16 mouse cellular contexts compared by ENCODE assay signal in genomic region chr8:123033431-123033830, GRCm38 (mm10). TPM values are rescaled to one million over a fixed set of nuclear protein-coding genes. Genes with fewer than 3 reads are reported as not detected.
A peak's percentile ranks its signal among the peaks of the same experiment; 100 is the strongest.
DNase-seq lines count a peak whose midpoint lies in the region; ATAC-seq and TF ChIP-seq lines count a peak whose summit lies in the region.
"Had no signal": no experiment of that assay in that cellular context is flagged by ENCODE, and none has a peak within 500 bp of the region (broad histone marks: within the 10 kb centered on the region; RNA-seq: fewer than 3 reads in every experiment).

No protein-coding gene starts in this region.

- H3K9ac ChIP-seq in kidney, embryonic 16.5 days (replicated peaks; ENCODE audit: low read length): no peak overlapping the region
- H3K9ac ChIP-seq in ES-Bruce4 (ENCODE audit: low read depth, poor library complexity, severe bottlenecking): no peak overlapping the region
- H3K9ac ChIP-seq: forebrain, embryonic 13.5 days; intestine, embryonic 15.5 days had no signal

- no peak for ATAC-seq in kidney, embryonic 16.5 days (ENCODE audit: low FRiP score, low TSS enrichment)
- ATAC-seq: forebrain, embryonic 13.5 days; intestine, embryonic 15.5 days; lung, postnatal 0 days had no signal

- H3K36me3 ChIP-seq in kidney, adult 2 months (ENCODE audit: control insufficient read depth, insufficient read depth, low read length): no peaks in the 10 kb centered on the region
- no peaks in the 10 kb centered on the region for H3K36me3 ChIP-seq in kidney, embryonic 16.5 days (ENCODE audit: insufficient read depth, low read length)
- 0 out of 2 replicates have a peak, but pooled peaks cover 13% of the 10 kb centered on the region for H3K36me3 ChIP-seq in ES-Bruce4 (ENCODE audit: control insufficient read depth, insufficient read depth, low read length, poor library complexity, severe bottlenecking)
- no peaks in the 10 kb centered on the region for H3K36me3 ChIP-seq in macrophage (ENCODE audit: inconsistent target)
- H3K36me3 ChIP-seq: heart, embryonic 10.5 days; intestine, embryonic 15.5 days had no signal

- no peak for TF ChIP-seq CTCF in kidney, adult 2 months (conservative IDR thresholded peaks at IDR 0.05; ENCODE audit: insufficient read depth, insufficient read length, low read depth, low read length)
- no peak for TF ChIP-seq CTCF in ES-Bruce4 (IDR thresholded peaks at IDR 0.05; ENCODE audit: low read depth, low read length)

- no peaks in the 10 kb centered on the region for H3K27me3 ChIP-seq in kidney, adult 2 months (replicated peaks; ENCODE audit: control insufficient read depth, insufficient read depth, low read length)
- H3K27me3 ChIP-seq in kidney, embryonic 16.5 days (ENCODE audit: insufficient read depth, low read length): no peaks in the 10 kb centered on the region
- H3K27me3 ChIP-seq in ES-Bruce4 (ENCODE audit: control insufficient read depth, insufficient read depth, low read length, poor library complexity, severe bottlenecking): no peaks in the 10 kb centered on the region
- H3K27me3 ChIP-seq: forebrain, embryonic 13.5 days; intestine, embryonic 15.5 days had no signal

- TF ChIP-seq EP300 in ES-Bruce4 (IDR thresholded peaks at IDR 0.05; ENCODE audit: insufficient read depth, low read depth, low read length): no peak

- H3K27ac ChIP-seq in kidney, adult 2 months (ENCODE audit: insufficient read depth, low read depth, low read length): 0 out of 2 replicates have a peak overlapping the region, but pooled peaks have one; percentile 14
- no peak overlapping the region for H3K27ac ChIP-seq in kidney, embryonic 16.5 days (ENCODE audit: low read length)
- 0 out of 2 replicates have a peak overlapping the region, but pooled peaks have one; percentile 24 for H3K27ac ChIP-seq in ES-Bruce4 (ENCODE audit: insufficient read depth, low read length)
- peak overlapping the region; percentile 67 for H3K27ac ChIP-seq in macrophage
- H3K27ac ChIP-seq: forebrain, embryonic 13.5 days; heart, embryonic 10.5 days; intestine, embryonic 15.5 days had no signal

- H3K4me3 ChIP-seq in kidney, adult 2 months (ENCODE audit: insufficient read depth, low read depth, low read length): no peak overlapping the region
- H3K4me3 ChIP-seq in kidney, embryonic 16.5 days (ENCODE audit: low read length): no peak overlapping the region
- H3K4me3 ChIP-seq in ES-Bruce4 (ENCODE audit: low read depth, low read length): no peak overlapping the region
- H3K4me3 ChIP-seq in macrophage (ENCODE audit: inconsistent target): no peak overlapping the region
- H3K4me3 ChIP-seq: forebrain, embryonic 13.5 days; heart, embryonic 10.5 days; intestine, embryonic 15.5 days had no signal

- H3K4me2 ChIP-seq in kidney, embryonic 16.5 days (replicated peaks; ENCODE audit: low read depth, low read length): no peak overlapping the region
- H3K4me2 ChIP-seq: forebrain, embryonic 13.5 days; intestine, embryonic 15.5 days; midbrain, embryonic 11.5 days had no signal

- no peak for DNase-seq in kidney, adult 2 months
- peak; percentile 71 for DNase-seq in induced T-regulatory cell, adult 2 months (ENCODE audit: low read depth)
- no peak for DNase-seq in lung, postnatal 36 days
- no peak for DNase-seq in layer of hippocampus, adult 9-10 months (ENCODE audit: low spot score)
- DNase-seq in kidney, adult 8-10 months: no peak
- DNase-seq: adrenal gland, postnatal 10 days; cerebellum, adult 9-11 months; kidney, postnatal 14 days had no signal

- H3K4me1 ChIP-seq in kidney, adult 2 months (ENCODE audit: control insufficient read depth, insufficient read depth, low read length): peaks cover 17% of the 10 kb centered on the region; the same call in 1 of the 2 replicates
- H3K4me1 ChIP-seq in kidney, embryonic 16.5 days (ENCODE audit: insufficient read depth, low read length): peaks cover 30% of the 10 kb centered on the region
- peaks cover 1% of the 10 kb centered on the region for H3K4me1 ChIP-seq in ES-Bruce4 (ENCODE audit: control insufficient read depth, insufficient read depth, low read length)

- no peaks in the 10 kb centered on the region for H3K9me3 ChIP-seq in kidney, embryonic 16.5 days (ENCODE audit: low read length)
- no peaks in the 10 kb centered on the region for H3K9me3 ChIP-seq in ES-Bruce4 (replicated peaks; ENCODE audit: control insufficient read depth, insufficient read depth, low read length, poor library complexity, severe bottlenecking)
- H3K9me3 ChIP-seq: forebrain, embryonic 13.5 days; heart, embryonic 10.5 days; intestine, embryonic 15.5 days had no signal

- TF ChIP-seq POLR2A in kidney, adult 2 months (IDR thresholded peaks at IDR 0.05; ENCODE audit: low read depth, low read length): no peak
- TF ChIP-seq POLR2A in ES-Bruce4 (IDR thresholded peaks at IDR 0.05; ENCODE audit: insufficient read depth, low read length): no peak

- H3K79me2 ChIP-seq in macrophage (ENCODE audit: inconsistent target): peaks cover 98% of the 10 kb centered on the region

RNA-seq across cellular contexts. Expression of gene Ankrd11, which starts 8.6 kb away (rescaled TPM):
- 32.7 and 36.1 TPM in 2 replicates for polyA plus RNA-seq in kidney, adult 2 months (2012; rRNA removed)
- 25.6 and 30.4 TPM in 2 replicates for polyA plus RNA-seq in kidney, embryonic 16.5 days (2015; fragmentation: Nextera tagmentation; extraction: Ambion mirVana)
- polyA plus RNA-seq in ES-Bruce4 (2011; ENCODE audit: insufficient read depth, insufficient read length, low read depth, missing spikeins) (146 and 148 TPM in 2 replicates), macrophage (2018) (32.7 to 46.6 TPM (median 36.7 TPM) in 3 replicates)
- 100 to 1,000 TPM; 272 to 441 (median 315) TPM for total RNA-seq in macrophage (2018; cell fraction: chromatin; rRNA removed)
- total RNA-seq in macrophage (2018; cell fraction: cytosol; rRNA removed): 10 to 100 TPM; 21.2 to 47.5 (median 32.8) TPM
- 100 to 1,000 TPM; 138 to 277 (median 182) TPM for total RNA-seq in macrophage (2018; cell fraction: nucleus; rRNA removed)

RNA-seq across cellular contexts. Expression of gene Spg7, which starts 29.3 kb away (rescaled TPM):
- polyA plus RNA-seq in kidney, adult 2 months (2012; rRNA removed): 137 and 150 TPM in 2 replicates
- 56.6 and 59.1 TPM in 2 replicates for polyA plus RNA-seq in kidney, embryonic 16.5 days (2015; fragmentation: Nextera tagmentation; extraction: Ambion mirVana)
- polyA plus RNA-seq in ES-Bruce4 (2011; ENCODE audit: insufficient read depth, insufficient read length, low read depth, missing spikeins) (79.3 and 99.6 TPM in 2 replicates), macrophage (2018) (28.2 to 39.2 TPM (median 32.3 TPM) in 3 replicates)
- 10 to 100 TPM; 19.5 to 65.7 (median 40.9) TPM for total RNA-seq in macrophage (2018; cell fraction: chromatin; rRNA removed)
- 10 to 100 TPM; 21.8 to 31.2 (median 26.5) TPM for total RNA-seq in macrophage (2018; cell fraction: cytosol; rRNA removed)
- 10 to 100 TPM; 19.3 to 56.6 (median 35.7) TPM for total RNA-seq in macrophage (2018; cell fraction: nucleus; rRNA removed)
